Mouse (Mus musculus): Measurements from ENCODE around the gene Exosc6. TPM values are rescaled to one million over a fixed set of nuclear protein-coding genes. Genes with fewer than 3 reads are reported as not detected.
"Not testable (repeated sequence)": the region's sequence is repeated elsewhere in the genome, so short reads cannot be mapped to it uniquely, and the experiment has no call there.

Gene Exosc6
- total RNA-seq, 2 experiments from 2014 or later, result not detected

- DNase-seq, result no peak
Measured at GRCm38 (mm10) chr8:111058946-111059572, 2.9 kb downstream of the Exosc6 start.

- DNase-seq, result no peak
Measured at GRCm38 (mm10) chr8:111061688-111062071, 5.5 kb downstream of the Exosc6 start.

- DNase-seq, result peak; percentile 83
Measured at GRCm38 (mm10) chr8:111062072-111062757, 6.1 kb downstream of the Exosc6 start.

- DNase-seq, result no peak
Measured at GRCm38 (mm10) chr8:111062893-111063292, 6.8 kb downstream of the Exosc6 start.

- no peak for DNase-seq
Measured at GRCm38 (mm10) chr8:111066308-111066707, 10.2 kb downstream of the Exosc6 start.

- DNase-seq, result no peak
Measured at GRCm38 (mm10) chr8:111067439-111067838, 11.3 kb downstream of the Exosc6 start.

- not testable (repeated sequence) for DNase-seq
Measured at GRCm38 (mm10) chr8:111068660-111069059, 12.5 kb downstream of the Exosc6 start.

- no peak for DNase-seq
Measured at GRCm38 (mm10) chr8:111075926-111076325, 19.8 kb downstream of the Exosc6 start.

- no peak for DNase-seq
Measured at GRCm38 (mm10) chr8:111079461-111079860, 23.3 kb downstream of the Exosc6 start.

- peak; percentile 18 for DNase-seq
Measured at GRCm38 (mm10) chr8:111079861-111080271, 23.7 kb downstream of the Exosc6 start.

GRCm38 (mm10) chr8:111081580-111082258, 25.6 kb downstream of the Exosc6 start:
- DNase-seq, result no peak

- DNase-seq, result not testable (repeated sequence)
Measured at GRCm38 (mm10) chr8:111083936-111084335, 27.8 kb downstream of the Exosc6 start.

- peak; percentile 85 for DNase-seq
Measured at GRCm38 (mm10) chr8:111090126-111090525, 34.0 kb downstream of the Exosc6 start.

GRCm38 (mm10) chr8:111091706-111092105, 35.6 kb downstream of the Exosc6 start:
- DNase-seq, result no peak

- not testable (repeated sequence) for DNase-seq
Measured at GRCm38 (mm10) chr8:111092326-111092725, 36.2 kb downstream of the Exosc6 start, which contains the start of gene Clec18a. Gene Clec18a, minus strand, starts transcription at chr8:111092426.

GRCm38 (mm10) chr8:111093865-111094718, 38.0 kb downstream of the Exosc6 start, which contains the start of gene Pdpr:
Gene Pdpr, plus strand, starts transcription at chr8:111094630.
- DNase-seq, result peak; percentile 94

GRCm38 (mm10) chr8:111094719-111095302, 38.7 kb downstream of the Exosc6 start:
- peak; percentile 26 for DNase-seq
